Comparison of ENCODE assay signal across 10 mouse cellular contexts in genomic region chr2:130491162-130491561, GRCm38 (mm10). TPM values are rescaled to one million over a fixed set of nuclear protein-coding genes. Genes with fewer than 3 reads are reported as not detected.
DNase-seq lines count a peak whose midpoint lies in the region; ATAC-seq and TF ChIP-seq lines count a peak whose summit lies in the region.
"Had no signal": no experiment of that assay in that cellular context is flagged by ENCODE, and none has a peak within 500 bp of the region (broad histone marks: within the 10 kb centered on the region; RNA-seq: fewer than 3 reads in every experiment).

No protein-coding gene starts in this region.

- H3K9ac ChIP-seq in hindbrain, embryonic 11.5 days (ENCODE audit: low read depth, low read length): no peak overlapping the region
- no peak overlapping the region for H3K9ac ChIP-seq in midbrain, embryonic 14.5 days (replicated peaks; ENCODE audit: low read length)
- H3K9ac ChIP-seq in liver, embryonic 12.5 days: no peak overlapping the region

- no peaks in the 10 kb centered on the region for H3K36me3 ChIP-seq in hindbrain, embryonic 11.5 days (ENCODE audit: control insufficient read depth, insufficient read depth, low read length)
- H3K36me3 ChIP-seq in midbrain, embryonic 14.5 days (ENCODE audit: control insufficient read depth, insufficient read depth, low read length): no peaks in the 10 kb centered on the region
- H3K36me3 ChIP-seq in liver, embryonic 12.5 days: no peaks in the 10 kb centered on the region

- no peak for TF ChIP-seq POLR2A in cerebellum, adult 2 months (IDR thresholded peaks at IDR 0.05; ENCODE audit: borderline replicate concordance, insufficient read depth, low read length)

- H3K4me2 ChIP-seq in hindbrain, embryonic 11.5 days (replicated peaks; ENCODE audit: low read depth, low read length): no peak overlapping the region
- H3K4me2 ChIP-seq in midbrain, embryonic 14.5 days (ENCODE audit: low read length): no peak overlapping the region
- H3K4me2 ChIP-seq in liver, embryonic 12.5 days: no peak overlapping the region

- peak overlapping the region; percentile 85; the same call in 1 of the 2 replicates for H3K27ac ChIP-seq in cerebellum, adult 2 months (ENCODE audit: insufficient read depth, low read length)
- 0 out of 2 replicates have a peak overlapping the region, but pooled peaks have one; percentile 28 for H3K27ac ChIP-seq in brown adipose tissue, adult 24 weeks (replicated peaks; ENCODE audit: low read depth, low read length)
- peak overlapping the region; percentile 47; the same call in 1 of the 2 replicates for H3K27ac ChIP-seq in hindbrain, embryonic 11.5 days (ENCODE audit: low read depth, low read length)
- H3K27ac ChIP-seq in midbrain, embryonic 14.5 days (replicated peaks; ENCODE audit: low read depth, low read length): peak overlapping the region; percentile 61; the same call in 1 of the 2 replicates
- no peak overlapping the region for H3K27ac ChIP-seq in liver, embryonic 12.5 days

- TF ChIP-seq CTCF in cerebellum, adult 2 months (IDR thresholded peaks at IDR 0.05; ENCODE audit: borderline replicate concordance, insufficient read depth, low read depth, low read length): no peak

- H3K27me3 ChIP-seq in cerebellum, adult 2 months (ENCODE audit: control insufficient read depth, insufficient read depth, low read length): no peaks in the 10 kb centered on the region
- no peaks in the 10 kb centered on the region for H3K27me3 ChIP-seq in hindbrain, embryonic 11.5 days (ENCODE audit: control insufficient read depth, insufficient read depth, low read length)
- no peaks in the 10 kb centered on the region for H3K27me3 ChIP-seq in midbrain, embryonic 14.5 days (ENCODE audit: control insufficient read depth, insufficient read depth, low read length)
- no peaks in the 10 kb centered on the region for H3K27me3 ChIP-seq in liver, embryonic 12.5 days (replicated peaks)

- H3K9me3 ChIP-seq in hindbrain, embryonic 11.5 days (ENCODE audit: control insufficient read depth, low read length): no peaks in the 10 kb centered on the region
- no peaks in the 10 kb centered on the region for H3K9me3 ChIP-seq in midbrain, embryonic 14.5 days (ENCODE audit: control insufficient read depth, low read length)
- H3K9me3 ChIP-seq in liver, embryonic 12.5 days (replicated peaks): no peaks in the 10 kb centered on the region

- DNase-seq in cerebellum, adult 2 months: no peak
- DNase-seq in cerebellum, postnatal 36 days: no peak
- DNase-seq in hindbrain, embryonic 11.5 days (ENCODE audit: low spot score): peak; percentile 35
- peak; percentile 14 for DNase-seq in midbrain, embryonic 14.5 days
- DNase-seq in thymus, postnatal 4 days: no peak
- DNase-seq in thymus, postnatal 10 days (ENCODE audit: low spot score in 2 of 2): no peak
- DNase-seq: kidney, postnatal 14 days had no signal

- H3K4me1 ChIP-seq in cerebellum, adult 2 months (ENCODE audit: control insufficient read depth, insufficient read depth, low read length): peaks cover 4% of the 10 kb centered on the region
- H3K4me1 ChIP-seq in brown adipose tissue, adult 24 weeks (ENCODE audit: control insufficient read depth, insufficient read depth, insufficient read length, low read length): peaks cover 7% of the 10 kb centered on the region
- no peaks in the 10 kb centered on the region; the same call in 1 of the 2 replicates for H3K4me1 ChIP-seq in hindbrain, embryonic 11.5 days (replicated peaks; ENCODE audit: control insufficient read depth, insufficient read depth, low read length)
- 0 out of 2 replicates have a peak, but pooled peaks cover 7% of the 10 kb centered on the region for H3K4me1 ChIP-seq in midbrain, embryonic 14.5 days (ENCODE audit: control insufficient read depth, insufficient read depth, low read length)
- peaks cover 30% of the 10 kb centered on the region for H3K4me1 ChIP-seq in liver, embryonic 12.5 days

- peak; percentile 75; the same call in 1 of the 2 replicates for ATAC-seq in hindbrain, embryonic 11.5 days (ENCODE audit: low FRiP score)
- ATAC-seq in midbrain, embryonic 14.5 days (ENCODE audit: low FRiP score, low TSS enrichment): no peak
- ATAC-seq in liver, embryonic 12.5 days: no peak
- ATAC-seq: lung, postnatal 0 days had no signal

- 43% methylated on average over 4 of the region's 4 CpGs for WGBS in cerebellum, adult 2 months
- WGBS in hindbrain, embryonic 11.5 days: 29% methylated on average over 4 of the region's 4 CpGs
- WGBS in midbrain, embryonic 14.5 days: 12% methylated on average over 4 of the region's 4 CpGs
- 71% methylated on average over 4 of the region's 4 CpGs for WGBS in liver, embryonic 12.5 days (ENCODE audit: insufficient replicate concordance)

- no peak overlapping the region for H3K4me3 ChIP-seq in cerebellum, adult 2 months (replicated peaks; ENCODE audit: insufficient read depth, low read depth, low read length)
- H3K4me3 ChIP-seq in brown adipose tissue, adult 24 weeks (ENCODE audit: insufficient read depth, low read depth, low read length): no peak overlapping the region
- H3K4me3 ChIP-seq in hindbrain, embryonic 11.5 days (ENCODE audit: low read depth, low read length): no peak overlapping the region
- H3K4me3 ChIP-seq in midbrain, embryonic 14.5 days (replicated peaks; ENCODE audit: low read depth, low read length): no peak overlapping the region
- H3K4me3 ChIP-seq in liver, embryonic 12.5 days: no peak overlapping the region

RNA-seq across cellular contexts. Expression of gene Ptpra, which starts 41.1 kb away (rescaled TPM):
- 157 and 159 TPM in 2 replicates for polyA plus RNA-seq in cerebellum, adult 2 months (2012; rRNA removed)
- 38.6 and 52.5 TPM in 2 replicates for polyA plus RNA-seq in brown adipose tissue, adult 24 weeks (2012; ENCODE audit: insufficient read depth, insufficient read length, missing spikeins)
- 102 TPM in 2 replicates for polyA plus RNA-seq in hindbrain, embryonic 11.5 days (2014; fragmentation: Nextera tagmentation; extraction: Ambion mirVana)
- polyA plus RNA-seq in midbrain, embryonic 14.5 days (2014; fragmentation: Nextera tagmentation; extraction: Ambion mirVana): 119 and 156 TPM in 2 replicates
- 51.3 and 57.7 TPM in 2 replicates for polyA plus RNA-seq in liver, embryonic 12.5 days (2016; fragmentation: Nextera tagmentation; extraction: Ambion mirVana)

Comparison
In these comparisons a context has a peak if more than half of its experiments do, and no peak if none do; other contexts are left out.
1. DNase-seq: peak in hindbrain, embryonic 11.5 days (single experiment) and midbrain, embryonic 14.5 days (single experiment); none in cerebellum, adult 2 months (0 of 2), cerebellum, postnatal 36 days (0 of 2), thymus, postnatal 4 days (single experiment) and thymus, postnatal 10 days (0 of 2).